Mouse (Mus musculus) kidney, embryonic 16.5 days (tissue): Measurements from ENCODE around the gene Tsku. TPM values are rescaled to one million over a fixed set of nuclear protein-coding genes. Genes with fewer than 3 reads are reported as not detected.

Experiments used
- ATAC-seq: fragments of 200-750 bp; cut with Nextera tagmentation; 2 replicates; pipeline ENCODE4 v1.8.0; 2017; ENCODE audit warnings: moderate TSS enrichment; ENCODE audit not compliant: low FRiP score, low TSS enrichment
- H3K27ac ChIP-seq: fragments of 300-500 bp; sonication (generic); 2 replicates; pipeline ENCODE4 v1.5.1; 2014; ENCODE audit warnings: low read length
- H3K27me3 ChIP-seq: fragments of 300-500 bp; sonication (generic); 2 replicates; pipeline ENCODE4 v1.6.1; 2014; ENCODE audit warnings: low read length, control low read depth, mixed read lengths; ENCODE audit not compliant: insufficient read depth
- H3K36me3 ChIP-seq: fragments of 300-500 bp; sonication (generic); 2 replicates; pipeline ENCODE4 v1.6.1; 2014; ENCODE audit warnings: low read length, control low read depth, mixed read lengths; ENCODE audit not compliant: insufficient read depth
- H3K4me1 ChIP-seq: fragments of 300-500 bp; sonication (generic); 2 replicates; pipeline ENCODE4 v1.6.1; 2014; ENCODE audit warnings: low read length, control low read depth, mixed read lengths; ENCODE audit not compliant: insufficient read depth
- H3K4me2 ChIP-seq: fragments of 300-500 bp; sonication (generic); replicated peaks from 2 replicates; pipeline ENCODE4 v1.6.1; 2014; ENCODE audit warnings: low read depth, low read length
- H3K4me3 ChIP-seq: fragments of 300-500 bp; sonication (generic); 2 replicates; pipeline ENCODE4 v1.5.1; 2014; ENCODE audit warnings: mild to moderate bottlenecking, low read length
- H3K9ac ChIP-seq: fragments of 300-500 bp; sonication (generic); replicated peaks from 2 replicates; pipeline ENCODE4 v1.6.1; 2014; ENCODE audit warnings: low read length
- H3K9me3 ChIP-seq: fragments of 300-500 bp; sonication (generic); 2 replicates; pipeline ENCODE4 v1.6.1; 2016; ENCODE audit warnings: low read length, control low read depth
- WGBS: fragments of 180-500 bp; shearing (Covaris S2); extraction: QIAGEN DNeasy Blood & Tissue Kit; methylation state at CpG from one replicate; pipeline ENCODE4 v1.1.7; 2014; 5-methylcytosine and 5-hydroxymethylcytosine counted together
- polyA plus RNA-seq: library from polyadenylated mRNA; unstranded; fragments of >200 nt; fragmentation: Nextera tagmentation; extraction: Ambion mirVana; gene quantifications from 2 replicates; pipeline ENCODE4 v1.2.1, GENCODE M21; 2015

Gene Tsku
- polyA plus RNA-seq, 1 experiment from 2014 or later: 7.3 TPM

- Histone ChIP-seq H3K9me3 (no peaks in the 10 kb centered on the region), H3K36me3 (no peaks in the 10 kb centered on the region), H3K4me1 (peaks cover 6% of the 10 kb centered on the region; the same call in 1 of the 2 replicates), H3K4me2 (no peak overlapping the region), H3K27ac (no peak overlapping the region), H3K4me3 (no peak overlapping the region), H3K9ac (no peak overlapping the region), H3K27me3 (no peaks in the 10 kb centered on the region)
- ATAC-seq: no peak
- 87% methylated on average over 7 of the region's 7 CpGs for WGBS
Measured at GRCm38 (mm10) chr7:98320006-98320556, 41.0 kb downstream of the Tsku start.

GRCm38 (mm10) chr7:98316568-98316967 is 44.6 kb downstream of the Tsku start:
- no peak for ATAC-seq
- H3K27ac ChIP-seq: no peak overlapping the region
- no peak overlapping the region for H3K4me2 ChIP-seq
- no peaks in the 10 kb centered on the region for H3K9me3 ChIP-seq
- H3K27me3 ChIP-seq: no peaks in the 10 kb centered on the region
- no peaks in the 10 kb centered on the region for H3K36me3 ChIP-seq
- H3K9ac ChIP-seq: no peak overlapping the region
- H3K4me3 ChIP-seq: no peak overlapping the region
- 45% methylated on average over 2 of the region's 2 CpGs for WGBS
- no peaks in the 10 kb centered on the region for H3K4me1 ChIP-seq

GRCm38 (mm10) chr7:98315087-98315486 is 46.0 kb downstream of the Tsku start:
- 83% methylated on average over 2 of the region's 2 CpGs for WGBS
- no peaks in the 10 kb centered on the region for H3K4me1 ChIP-seq
- H3K36me3 ChIP-seq: no peaks in the 10 kb centered on the region
- H3K27me3 ChIP-seq: no peaks in the 10 kb centered on the region
- H3K4me2 ChIP-seq: no peak overlapping the region
- no peaks in the 10 kb centered on the region for H3K9me3 ChIP-seq
- no peak for ATAC-seq
- no peak overlapping the region for H3K9ac ChIP-seq
- no peak overlapping the region for H3K27ac ChIP-seq
- H3K4me3 ChIP-seq: no peak overlapping the region

- Histone ChIP-seq H3K9me3 (no peaks in the 10 kb centered on the region), H3K4me2 (no peak overlapping the region), H3K4me3 (no peak overlapping the region), H3K27ac (no peak overlapping the region), H3K27me3 (no peaks in the 10 kb centered on the region), H3K4me1 (peaks cover 8% of the 10 kb centered on the region), H3K9ac (no peak overlapping the region), H3K36me3 (no peaks in the 10 kb centered on the region)
- WGBS: 68% methylated on average over 4 of the region's 4 CpGs
- no peak for ATAC-seq
Measured at GRCm38 (mm10) chr7:98312185-98312920, 48.8 kb downstream of the Tsku start.

GRCm38 (mm10) chr7:98310266-98310665 is 50.9 kb downstream of the Tsku start:
- Histone ChIP-seq H3K9me3 (no peaks in the 10 kb centered on the region), H3K27ac (no peak overlapping the region), H3K4me3 (no peak overlapping the region), H3K27me3 (no peaks in the 10 kb centered on the region), H3K36me3 (no peaks in the 10 kb centered on the region), H3K9ac (no peak overlapping the region), H3K4me2 (no peak overlapping the region), H3K4me1 (peaks cover 8% of the 10 kb centered on the region)
- 51% methylated on average over 6 of the region's 6 CpGs for WGBS
- no peak for ATAC-seq

GRCm38 (mm10) chr7:98309219-98310030 is 51.7 kb downstream of the Tsku start:
- peak; percentile 100 for ATAC-seq
- Histone ChIP-seq H3K9me3 (no peaks in the 10 kb centered on the region), H3K27ac (peak overlapping the region; percentile 55; the same call in 1 of the 2 replicates), H3K27me3 (no peaks in the 10 kb centered on the region), H3K4me2 (peak overlapping the region; percentile 85), H3K36me3 (no peaks in the 10 kb centered on the region), H3K4me1 (peaks cover 8% of the 10 kb centered on the region), H3K4me3 (peak overlapping the region; percentile 66), H3K9ac (peak overlapping the region; percentile 72)
- WGBS: 0% methylated on average over 45 of the region's 53 CpGs

GRCm38 (mm10) chr7:98308607-98309218 is 52.4 kb downstream of the Tsku start:
- no peaks in the 10 kb centered on the region for H3K36me3 ChIP-seq
- H3K27me3 ChIP-seq: no peaks in the 10 kb centered on the region
- WGBS: under 1% methylated on average over 30 of the region's 33 CpGs
- peak overlapping the region; percentile 85 for H3K4me2 ChIP-seq
- peak; percentile 67 for ATAC-seq
- no peaks in the 10 kb centered on the region for H3K9me3 ChIP-seq
- peak overlapping the region; percentile 72 for H3K9ac ChIP-seq
- H3K27ac ChIP-seq: 0 out of 2 replicates have a peak overlapping the region, but pooled peaks have one; percentile 55
- H3K4me3 ChIP-seq: peak overlapping the region; percentile 66
- H3K4me1 ChIP-seq: peaks cover 8% of the 10 kb centered on the region

- no peaks in the 10 kb centered on the region for H3K9me3 ChIP-seq
- 45% methylated on average over 9 of the region's 9 CpGs for WGBS
- no peak overlapping the region for H3K27ac ChIP-seq
- peaks cover 8% of the 10 kb centered on the region for H3K4me1 ChIP-seq
- peak overlapping the region; percentile 66 for H3K4me3 ChIP-seq
- peak overlapping the region; percentile 72 for H3K9ac ChIP-seq
- no peaks in the 10 kb centered on the region for H3K27me3 ChIP-seq
- peak overlapping the region; percentile 85 for H3K4me2 ChIP-seq
- no peak for ATAC-seq
- no peaks in the 10 kb centered on the region for H3K36me3 ChIP-seq
Measured at GRCm38 (mm10) chr7:98307921-98308606, 53.1 kb downstream of the Tsku start.

- ATAC-seq: no peak
- Histone ChIP-seq H3K9ac (no peak overlapping the region), H3K9me3 (no peaks in the 10 kb centered on the region), H3K27ac (no peak overlapping the region), H3K4me3 (no peak overlapping the region), H3K4me2 (no peak overlapping the region), H3K4me1 (peaks cover 8% of the 10 kb centered on the region), H3K36me3 (no peaks in the 10 kb centered on the region), H3K27me3 (no peaks in the 10 kb centered on the region)
- 97% methylated on average over 2 of the region's 2 CpGs for WGBS
Measured at GRCm38 (mm10) chr7:98307411-98307810, 53.7 kb downstream of the Tsku start.
